Mouse (Mus musculus): ENCODE measurements around the gene Nat10. TPM values are rescaled to one million over a fixed set of nuclear protein-coding genes. Genes with fewer than 3 reads are reported as not detected.

Nat10 gene
- polyA plus RNA-seq, 1 experiment from 2014 or later = 21.6 TPM

- no peaks in the 10 kb centered on the region for H3K36me3 ChIP-seq (ENCODE audit: control insufficient read depth, insufficient read depth, low read length)
- DNase-seq (no peak), ATAC-seq (ENCODE audit: low FRiP score, low TSS enrichment) (no peak)
- peaks cover 3% of the 10 kb centered on the region; the same call in 1 of the 2 replicates for H3K4me1 ChIP-seq (ENCODE audit: control insufficient read depth, insufficient read depth, low read length)
- H3K27ac ChIP-seq (replicated peaks; ENCODE audit: low read depth, low read length) = no peak overlapping the region
- H3K9ac ChIP-seq (replicated peaks; ENCODE audit: low read length) = no peak overlapping the region
- 88% methylated on average over 1 of the region's 1 CpGs for WGBS
- H3K4me3 ChIP-seq (replicated peaks; ENCODE audit: low read depth, low read length) = no peak overlapping the region
- no peaks in the 10 kb centered on the region for H3K9me3 ChIP-seq (ENCODE audit: control insufficient read depth, low read length)
- H3K27me3 ChIP-seq (ENCODE audit: control insufficient read depth, insufficient read depth, low read length) = no peaks in the 10 kb centered on the region
- no peak overlapping the region for H3K4me2 ChIP-seq (ENCODE audit: low read length)
These were observed 68.3 kb downstream of the Nat10 start for GRCm38 (mm10) chr2:103692810-103693209.

GRCm38 (mm10) chr2:103691278-103691677 is 69.8 kb downstream of the Nat10 start:
- no peak overlapping the region for H3K27ac ChIP-seq (replicated peaks; ENCODE audit: low read depth, low read length)
- ATAC-seq (ENCODE audit: low FRiP score, low TSS enrichment) (no peak), DNase-seq (no peak)

GRCm38 (mm10) chr2:103690828-103691227 is 70.2 kb downstream of the Nat10 start:
- 27% methylated on average over 5 of the region's 5 CpGs for WGBS
- DNase-seq (no peak), ATAC-seq (ENCODE audit: low FRiP score, low TSS enrichment) (peak; percentile 8; the same call in 1 of the 2 replicates)
- Histone ChIP-seq H3K9ac (replicated peaks; ENCODE audit: low read length) (no peak overlapping the region), H3K27me3 (ENCODE audit: control insufficient read depth, insufficient read depth, low read length) (no peaks in the 10 kb centered on the region), H3K27ac (replicated peaks; ENCODE audit: low read depth, low read length) (peak overlapping the region; percentile 14; the same call in 1 of the 2 replicates), H3K4me2 (ENCODE audit: low read length) (no peak overlapping the region), H3K36me3 (ENCODE audit: control insufficient read depth, insufficient read depth, low read length) (no peaks in the 10 kb centered on the region), H3K4me1 (ENCODE audit: control insufficient read depth, insufficient read depth, low read length) (peaks cover 3% of the 10 kb centered on the region; the same call in 1 of the 2 replicates), H3K4me3 (replicated peaks; ENCODE audit: low read depth, low read length) (no peak overlapping the region), H3K9me3 (ENCODE audit: control insufficient read depth, low read length) (no peaks in the 10 kb centered on the region)

More at GRCm38 (mm10) chr2:103691278-103691677, 69.8 kb downstream of the Nat10 start:
- peaks cover 3% of the 10 kb centered on the region; the same call in 1 of the 2 replicates for H3K4me1 ChIP-seq (ENCODE audit: control insufficient read depth, insufficient read depth, low read length)
- H3K27me3 ChIP-seq (ENCODE audit: control insufficient read depth, insufficient read depth, low read length) = no peaks in the 10 kb centered on the region
- H3K4me2 ChIP-seq (ENCODE audit: low read length) = no peak overlapping the region
- H3K36me3 ChIP-seq (ENCODE audit: control insufficient read depth, insufficient read depth, low read length) = no peaks in the 10 kb centered on the region
- H3K9ac ChIP-seq (replicated peaks; ENCODE audit: low read length) = no peak overlapping the region
- WGBS = 100% methylated on average over 1 of the region's 1 CpGs
- no peaks in the 10 kb centered on the region for H3K9me3 ChIP-seq (ENCODE audit: control insufficient read depth, low read length)
- H3K4me3 ChIP-seq (replicated peaks; ENCODE audit: low read depth, low read length) = no peak overlapping the region

- Histone ChIP-seq H3K9me3 (ENCODE audit: control insufficient read depth, low read length) (no peaks in the 10 kb centered on the region), H3K4me3 (replicated peaks; ENCODE audit: low read depth, low read length) (no peak overlapping the region), H3K9ac (replicated peaks; ENCODE audit: low read length) (no peak overlapping the region), H3K36me3 (ENCODE audit: control insufficient read depth, insufficient read depth, low read length) (no peaks in the 10 kb centered on the region), H3K27ac (replicated peaks; ENCODE audit: low read depth, low read length) (peak overlapping the region; percentile 14; the same call in 1 of the 2 replicates), H3K4me1 (ENCODE audit: control insufficient read depth, insufficient read depth, low read length) (peaks cover 3% of the 10 kb centered on the region; the same call in 1 of the 2 replicates), H3K27me3 (ENCODE audit: control insufficient read depth, insufficient read depth, low read length) (no peaks in the 10 kb centered on the region), H3K4me2 (ENCODE audit: low read length) (no peak overlapping the region)
- DNase-seq = peak; percentile 74
- WGBS = 8% methylated on average over 6 of the region's 6 CpGs
- peak; percentile 77 for ATAC-seq (ENCODE audit: low FRiP score, low TSS enrichment)
These were observed 70.6 kb downstream of the Nat10 start for GRCm38 (mm10) chr2:103690425-103690824.

GRCm38 (mm10) chr2:103687888-103688287 is 73.2 kb downstream of the Nat10 start:
- Histone ChIP-seq H3K36me3 (ENCODE audit: control insufficient read depth, insufficient read depth, low read length) (no peaks in the 10 kb centered on the region), H3K27ac (replicated peaks; ENCODE audit: low read depth, low read length) (no peak overlapping the region), H3K4me3 (replicated peaks; ENCODE audit: low read depth, low read length) (no peak overlapping the region), H3K4me2 (ENCODE audit: low read length) (no peak overlapping the region), H3K9me3 (ENCODE audit: control insufficient read depth, low read length) (no peaks in the 10 kb centered on the region), H3K27me3 (ENCODE audit: control insufficient read depth, insufficient read depth, low read length) (no peaks in the 10 kb centered on the region), H3K9ac (replicated peaks; ENCODE audit: low read length) (no peak overlapping the region), H3K4me1 (ENCODE audit: control insufficient read depth, insufficient read depth, low read length) (peaks cover 8% of the 10 kb centered on the region)
- ATAC-seq (ENCODE audit: low FRiP score, low TSS enrichment) (no peak), DNase-seq (peak; percentile 33)

DNA sequence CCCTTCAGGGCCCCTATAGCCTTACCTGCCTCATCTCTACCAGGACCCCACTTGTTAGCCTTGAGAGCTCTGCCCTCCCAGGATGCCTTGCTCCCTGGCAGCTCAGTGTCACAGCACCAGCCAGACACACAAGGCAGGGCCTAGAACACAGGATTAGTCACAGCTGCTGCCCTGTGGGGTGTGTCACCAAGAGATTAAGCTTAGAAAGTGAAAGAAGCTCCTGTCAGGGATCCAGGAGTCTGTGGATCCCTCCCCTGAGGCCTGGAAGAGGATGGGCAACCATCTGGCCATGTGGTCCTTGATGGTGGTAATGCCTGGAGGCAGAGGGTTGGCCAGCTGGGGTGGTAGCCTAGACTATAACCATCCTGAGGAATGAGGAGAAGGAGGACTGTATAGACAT is 73.9 kb downstream of the Nat10 start:
- H3K4me1 ChIP-seq (ENCODE audit: control insufficient read depth, insufficient read depth, low read length) = peaks cover 13% of the 10 kb centered on the region
- no peak overlapping the region for H3K27ac ChIP-seq (replicated peaks; ENCODE audit: low read depth, low read length)
- H3K36me3 ChIP-seq (ENCODE audit: control insufficient read depth, insufficient read depth, low read length) = no peaks in the 10 kb centered on the region
- no peaks in the 10 kb centered on the region for H3K9me3 ChIP-seq (ENCODE audit: control insufficient read depth, low read length)
- H3K9ac ChIP-seq (replicated peaks; ENCODE audit: low read length) = no peak overlapping the region
- peak; percentile 34; the same call in 1 of the 2 replicates for ATAC-seq (ENCODE audit: low FRiP score, low TSS enrichment)
- no peak overlapping the region for H3K4me3 ChIP-seq (replicated peaks; ENCODE audit: low read depth, low read length)
- H3K27me3 ChIP-seq (ENCODE audit: control insufficient read depth, insufficient read depth, low read length) = no peaks in the 10 kb centered on the region
- H3K4me2 ChIP-seq (ENCODE audit: low read length) = no peak overlapping the region
- peak; percentile 34 for DNase-seq

GRCm38 (mm10) chr2:103685581-103685980 is 75.5 kb downstream of the Nat10 start:
- no peak for ATAC-seq (ENCODE audit: low FRiP score, low TSS enrichment)
- no peaks in the 10 kb centered on the region for H3K9me3 ChIP-seq (ENCODE audit: control insufficient read depth, low read length)
- no peak overlapping the region for H3K4me2 ChIP-seq (ENCODE audit: low read length)
- no peak overlapping the region for H3K9ac ChIP-seq (replicated peaks; ENCODE audit: low read length)
- no peaks in the 10 kb centered on the region for H3K27me3 ChIP-seq (ENCODE audit: control insufficient read depth, insufficient read depth, low read length)
- peaks cover 10% of the 10 kb centered on the region for H3K4me1 ChIP-seq (ENCODE audit: control insufficient read depth, insufficient read depth, low read length)
- no peak overlapping the region for H3K27ac ChIP-seq (replicated peaks; ENCODE audit: low read depth, low read length)
- H3K4me3 ChIP-seq (replicated peaks; ENCODE audit: low read depth, low read length) = no peak overlapping the region
- no peak for DNase-seq
- no peaks in the 10 kb centered on the region for H3K36me3 ChIP-seq (ENCODE audit: control insufficient read depth, insufficient read depth, low read length)
- 90% methylated on average over 4 of the region's 4 CpGs for WGBS

DNA sequence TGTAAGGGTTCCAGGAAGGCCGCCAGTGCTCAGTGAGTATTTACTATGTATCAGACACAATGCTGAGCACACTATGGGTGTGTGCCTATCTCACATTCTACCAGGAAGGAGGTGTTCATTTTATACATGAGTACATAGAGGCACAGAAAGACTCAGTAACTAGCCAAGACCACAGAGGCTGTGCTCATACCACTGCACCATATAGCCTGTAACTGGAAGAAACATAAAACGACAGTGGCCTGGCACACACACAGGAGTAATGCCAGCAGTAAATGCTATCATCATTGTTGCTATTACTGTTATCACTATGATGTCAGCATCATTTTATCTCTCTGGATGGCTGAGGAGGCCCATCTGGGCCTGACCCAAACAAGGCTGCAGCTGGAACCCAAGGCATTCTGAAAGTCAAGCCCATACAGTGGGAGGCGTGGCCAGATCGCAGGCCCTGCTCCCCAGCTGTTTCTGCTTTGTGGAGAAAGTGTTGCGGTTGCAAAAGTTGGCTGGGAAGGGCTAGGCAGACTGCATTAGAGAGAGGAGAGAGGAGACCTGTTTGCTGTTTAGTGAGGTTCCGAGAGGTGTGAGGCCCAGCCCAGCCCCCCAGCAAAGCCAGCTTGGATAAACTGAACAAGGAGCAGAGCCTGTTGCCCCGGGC is 76.0 kb downstream of the Nat10 start:
- Histone ChIP-seq H3K27ac (replicated peaks; ENCODE audit: low read depth, low read length) (no peak overlapping the region), H3K36me3 (ENCODE audit: control insufficient read depth, insufficient read depth, low read length) (no peaks in the 10 kb centered on the region), H3K27me3 (ENCODE audit: control insufficient read depth, insufficient read depth, low read length) (no peaks in the 10 kb centered on the region), H3K9me3 (ENCODE audit: control insufficient read depth, low read length) (no peaks in the 10 kb centered on the region), H3K4me3 (replicated peaks; ENCODE audit: low read depth, low read length) (no peak overlapping the region), H3K4me1 (ENCODE audit: control insufficient read depth, insufficient read depth, low read length) (peaks cover 10% of the 10 kb centered on the region), H3K4me2 (ENCODE audit: low read length) (no peak overlapping the region), H3K9ac (replicated peaks; ENCODE audit: low read length) (no peak overlapping the region)
- ATAC-seq (ENCODE audit: low FRiP score, low TSS enrichment) (no peak), DNase-seq (no peak)
- 69% methylated on average over 7 of the region's 7 CpGs for WGBS

DNA sequence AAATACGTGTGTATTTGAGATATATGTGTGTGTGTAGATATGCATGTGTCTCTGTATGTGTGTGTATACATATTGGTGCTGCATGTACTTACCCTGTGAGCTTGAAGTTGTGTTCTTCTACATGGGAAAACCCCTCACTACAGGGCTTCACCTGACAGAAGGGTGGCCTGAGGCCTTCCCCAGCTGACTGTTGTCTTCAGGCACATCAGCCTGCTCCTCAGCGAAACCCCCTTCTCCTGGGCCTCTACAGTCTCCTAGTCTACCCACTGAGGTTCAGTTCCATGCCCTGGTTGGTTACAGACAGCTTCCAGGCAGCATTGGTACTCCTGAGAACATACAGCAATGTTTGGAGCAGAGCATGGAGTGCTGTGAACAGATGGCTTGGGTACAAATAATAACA is 76.6 kb downstream of the Nat10 start:
- WGBS = 84% methylated on average over 2 of the region's 2 CpGs
- no peaks in the 10 kb centered on the region for H3K9me3 ChIP-seq (ENCODE audit: control insufficient read depth, low read length)
- ATAC-seq (ENCODE audit: low FRiP score, low TSS enrichment) = no peak

More for the DNA sequence above, 76.6 kb downstream of the Nat10 start:
- H3K9ac ChIP-seq (replicated peaks; ENCODE audit: low read length) = no peak overlapping the region
- H3K4me3 ChIP-seq (replicated peaks; ENCODE audit: low read depth, low read length) = no peak overlapping the region
- H3K4me1 ChIP-seq (ENCODE audit: control insufficient read depth, insufficient read depth, low read length) = peaks cover 10% of the 10 kb centered on the region; the same call in 1 of the 2 replicates
- DNase-seq = no peak
- H3K27ac ChIP-seq (replicated peaks; ENCODE audit: low read depth, low read length) = no peak overlapping the region
- no peaks in the 10 kb centered on the region for H3K27me3 ChIP-seq (ENCODE audit: control insufficient read depth, insufficient read depth, low read length)
- H3K36me3 ChIP-seq (ENCODE audit: control insufficient read depth, insufficient read depth, low read length) = no peaks in the 10 kb centered on the region
- H3K4me2 ChIP-seq (ENCODE audit: low read length) = no peak overlapping the region

Data from midbrain, embryonic 14.5 days (tissue).